Mouse (Mus musculus): ENCODE measurements around the gene Olfr1109.

Gene Olfr1109

DNA sequence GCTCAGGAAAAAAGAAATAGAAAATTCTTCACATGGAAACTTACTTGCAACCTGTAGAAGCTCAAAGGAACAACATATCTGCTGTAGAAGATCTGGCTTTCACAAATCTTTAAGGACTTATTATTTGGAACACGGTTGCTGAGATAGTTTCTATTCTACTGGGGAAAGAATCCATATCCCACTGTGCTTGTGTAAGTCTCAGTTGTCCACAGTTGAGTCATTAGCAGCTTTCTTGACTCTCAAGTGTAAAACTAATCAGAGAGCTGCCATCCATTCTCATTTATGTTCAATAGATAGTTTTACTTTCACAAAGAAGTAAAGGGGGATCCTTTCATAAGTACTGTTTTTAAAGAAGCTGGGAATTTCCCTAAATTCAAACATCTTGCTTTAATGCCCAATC is at the start of gene Olfr1109:
Gene Olfr1109, minus strand, starts transcription at position 101 of the 400 bp plus-strand sequence.
- no peak for DNase-seq (ENCODE audit: low spot score in 2 of 2)

DNA sequence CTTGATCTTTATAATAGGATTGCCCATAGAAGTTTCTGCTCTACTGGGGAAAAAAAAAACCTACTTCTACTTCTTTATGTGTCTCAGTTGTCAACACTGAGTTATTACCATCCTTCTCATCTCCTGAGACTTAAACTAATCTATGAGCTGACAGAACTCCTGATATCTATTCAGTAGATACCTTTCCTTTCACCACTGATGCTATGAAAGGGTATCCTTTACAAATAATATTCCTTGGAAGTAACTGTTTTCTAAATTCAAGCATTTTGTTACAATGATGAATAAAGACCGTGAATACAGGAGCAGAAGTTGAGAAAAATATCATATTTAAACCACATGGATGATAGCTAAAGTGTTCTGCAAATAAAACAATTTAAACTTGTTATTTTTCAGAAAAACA is 44.4 kb upstream of the Olfr1109 start, which contains the start of gene Olfr1110:
Gene Olfr1110, minus strand, starts transcription at position 101 of the 400 bp plus-strand sequence.
- no peak for DNase-seq (ENCODE audit: low spot score in 2 of 2)

DNA sequence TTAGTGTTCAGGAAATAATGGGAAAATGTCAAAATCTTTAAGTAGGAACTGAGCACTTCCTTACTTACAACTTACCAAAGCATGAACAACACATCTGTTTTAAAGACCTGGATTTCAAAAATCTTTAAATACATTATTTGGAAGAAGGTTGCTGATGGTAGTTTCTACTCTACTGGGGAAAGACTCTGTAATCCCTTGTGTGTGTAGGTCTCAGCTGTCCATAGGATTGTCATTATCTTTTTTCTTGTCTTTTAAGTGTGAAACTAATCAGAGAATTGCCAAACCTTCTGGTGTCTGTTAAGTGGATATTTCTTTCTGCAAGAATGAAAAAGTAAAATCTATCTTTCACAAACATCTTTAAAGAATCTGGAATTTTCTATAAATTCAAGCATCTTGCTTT is 18.7 kb upstream of the Olfr1109 start, which contains the start of gene Olfr259:
Gene Olfr259, minus strand, starts transcription at position 101 of the 400 bp plus-strand sequence.
- no peak for DNase-seq (ENCODE audit: low spot score in 2 of 2)

DNA sequence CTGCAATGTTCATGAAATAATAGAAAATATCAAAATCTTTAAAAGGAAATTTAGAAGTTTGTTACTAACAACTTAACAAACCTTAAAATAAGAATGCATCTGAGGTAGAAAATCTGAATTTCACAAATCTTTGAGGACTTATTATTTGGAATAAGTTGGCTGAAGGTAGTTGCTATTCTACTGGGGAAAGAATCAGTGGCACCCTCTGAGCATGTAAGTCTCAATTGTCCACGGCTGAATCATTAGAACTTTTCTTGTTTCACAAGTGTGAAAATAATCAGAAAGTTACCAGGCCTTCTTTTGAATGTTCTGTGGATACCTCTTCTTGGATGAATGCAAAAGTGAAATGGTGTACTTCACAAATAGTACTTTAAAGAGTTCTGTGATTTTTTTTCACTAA is 20.1 kb downstream of the Olfr1109 start, which contains the start of gene Olfr1107:
Gene Olfr1107, minus strand, starts transcription at position 101 of the 400 bp plus-strand sequence.
- no peak for DNase-seq (ENCODE audit: low spot score in 2 of 2)

DNA sequence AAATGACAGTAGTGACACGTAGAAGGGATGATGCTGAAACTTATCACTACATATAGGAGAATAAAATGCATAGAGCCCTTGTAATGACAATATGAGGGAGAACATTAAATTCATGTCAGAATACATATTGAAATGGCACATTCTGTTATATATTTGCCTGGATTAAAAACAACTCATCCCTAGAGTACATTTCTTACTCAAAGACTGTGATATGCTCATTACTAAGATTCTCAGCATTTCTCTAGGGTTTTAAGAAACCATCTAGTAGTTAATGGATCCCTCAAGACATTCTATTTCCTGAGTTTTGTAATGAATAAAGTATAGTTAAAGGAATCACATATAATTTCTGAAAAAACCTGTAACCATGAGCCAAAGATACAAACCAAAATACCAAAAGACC is 43.6 kb downstream of the Olfr1109 start, which contains the start of gene Olfr1106:
Gene Olfr1106, minus strand, starts transcription at position 101 of the 400 bp plus-strand sequence.
- DNase-seq (ENCODE audit: low spot score in 2 of 2): no peak
